Mouse (Mus musculus) retina, embryonic 14.5 days (tissue): Measurements from ENCODE around the gene Arhgap9.
"Not testable (repeated sequence)": the region's sequence is repeated elsewhere in the genome, so short reads cannot be mapped to it uniquely, and the experiment has no call there.

ENCODE experiments used
- DNase-seq: peaks from one replicate; pipeline ENCODE4 v3.0.0-alpha.2; 2015; ENCODE audit warnings: low spot score

The Arhgap9 gene

DNA sequence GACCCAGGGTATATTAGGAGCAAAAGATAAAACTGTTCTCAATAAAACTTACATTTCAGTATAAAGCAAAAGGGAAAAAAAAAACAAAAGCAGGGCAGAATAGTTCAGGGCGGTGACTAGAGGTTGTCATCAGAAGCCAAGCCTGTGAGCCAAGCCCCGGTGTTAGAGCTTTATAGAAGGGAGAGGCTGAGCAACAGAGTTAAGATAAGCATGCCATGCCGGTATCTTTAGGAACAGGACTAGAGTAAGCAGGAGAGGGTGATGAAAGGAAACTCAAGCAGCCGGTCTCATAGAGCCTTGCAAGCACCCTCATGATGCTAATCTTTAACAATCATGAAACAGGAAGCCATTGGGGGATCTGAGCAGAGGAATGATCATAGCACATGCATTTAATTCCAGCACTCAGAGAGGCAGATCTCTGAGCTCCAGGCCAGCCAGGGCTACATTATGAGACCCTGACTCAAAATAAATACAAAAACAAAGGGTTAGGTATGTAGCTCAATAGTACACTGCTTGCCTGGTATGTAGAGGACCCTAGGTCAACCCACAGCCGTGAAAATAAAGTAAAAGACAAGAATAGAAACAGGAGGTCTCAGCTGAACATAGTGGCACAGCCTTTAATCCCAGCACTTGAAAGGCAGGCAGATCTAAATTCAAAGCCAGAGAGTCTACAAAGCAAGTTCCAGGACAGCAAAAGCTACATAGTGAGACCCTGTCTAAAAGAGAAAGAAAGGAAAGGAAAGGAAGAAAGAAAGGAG, 29.7 kb upstream of the Arhgap9 start:
- no peak for DNase-seq

DNA sequence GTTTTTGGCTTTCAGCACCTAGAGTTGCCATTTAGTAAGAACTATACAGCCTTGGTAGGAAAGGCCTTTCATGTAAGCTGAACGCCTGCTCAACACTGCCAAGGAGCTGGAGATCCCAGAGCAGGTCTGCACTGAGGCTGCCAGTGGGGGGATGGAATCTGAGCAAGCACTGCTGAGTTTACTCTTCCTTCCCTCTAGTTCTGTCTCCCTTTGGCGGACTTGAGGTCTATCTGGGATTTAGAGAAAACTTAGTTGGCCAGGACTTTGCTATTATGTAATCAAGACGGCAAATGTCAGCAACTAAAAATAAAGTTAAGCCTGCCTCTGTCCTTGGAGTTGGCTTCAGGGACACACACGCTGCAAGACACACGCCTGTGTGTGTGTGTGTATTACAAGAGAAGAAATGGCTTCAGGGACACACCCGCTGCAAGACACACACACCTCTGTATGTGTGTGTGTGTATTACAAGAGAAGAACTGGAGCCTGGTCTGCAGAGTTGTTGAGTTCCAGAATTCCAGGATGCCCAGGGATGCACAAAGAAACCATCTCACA, 28.7 kb upstream of the Arhgap9 start:
- DNase-seq: no peak

DNA sequence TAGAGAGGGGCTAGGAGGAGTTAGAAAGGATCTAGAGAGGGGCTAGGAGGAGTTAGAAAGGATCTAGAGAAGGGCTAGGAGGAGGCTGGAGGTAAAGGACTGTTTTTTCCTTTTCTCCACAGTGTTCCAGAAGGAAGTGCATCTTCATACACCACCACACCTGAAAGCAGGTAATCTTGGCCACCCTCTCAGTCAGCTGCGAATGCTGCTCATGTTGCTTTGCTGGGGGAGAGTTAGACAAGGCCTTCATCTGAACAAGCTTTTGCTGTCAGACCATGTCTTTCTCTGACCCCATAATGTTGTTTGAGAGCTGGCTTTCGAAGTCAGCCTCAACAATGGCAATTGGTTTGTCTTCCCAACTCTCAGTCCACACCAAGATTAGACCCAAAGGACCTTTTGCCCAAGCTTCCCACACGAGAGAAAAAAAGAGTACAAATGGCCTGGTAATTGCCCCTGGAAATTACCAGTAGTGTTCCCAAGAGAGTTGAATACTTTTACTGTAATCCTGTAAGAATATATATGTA, 28.1 kb upstream of the Arhgap9 start:
- no peak for DNase-seq

DNA sequence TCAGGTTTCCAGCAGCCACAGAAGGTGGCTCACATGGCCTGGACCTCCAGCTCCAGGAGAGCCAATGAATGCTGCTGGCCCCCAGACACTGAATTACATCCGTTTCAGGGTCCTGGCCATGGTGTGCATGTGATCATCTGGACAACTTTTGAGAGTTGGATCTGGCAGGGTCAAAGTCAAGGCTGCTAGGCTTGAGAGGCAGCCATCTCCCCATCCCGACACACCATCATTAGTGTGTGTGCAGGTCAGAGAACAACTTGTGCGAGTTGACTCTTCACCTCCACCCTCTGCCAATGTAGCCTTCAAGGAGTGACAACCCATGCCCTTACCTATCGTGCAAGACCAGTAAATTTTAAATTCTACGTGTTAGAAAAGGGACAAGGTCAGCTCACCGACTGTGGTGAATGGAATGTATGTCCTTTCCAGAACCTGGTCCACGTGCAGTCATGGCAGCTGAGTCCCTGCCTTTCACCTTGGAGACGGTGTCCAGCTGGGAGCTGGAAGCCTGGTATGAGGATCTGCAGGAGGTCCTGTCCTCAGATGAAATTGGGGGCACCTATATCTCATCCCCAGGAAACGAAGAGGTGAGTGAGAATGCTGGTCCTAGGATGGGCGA, 26.8 kb upstream of the Arhgap9 start:
- no peak for DNase-seq

DNA sequence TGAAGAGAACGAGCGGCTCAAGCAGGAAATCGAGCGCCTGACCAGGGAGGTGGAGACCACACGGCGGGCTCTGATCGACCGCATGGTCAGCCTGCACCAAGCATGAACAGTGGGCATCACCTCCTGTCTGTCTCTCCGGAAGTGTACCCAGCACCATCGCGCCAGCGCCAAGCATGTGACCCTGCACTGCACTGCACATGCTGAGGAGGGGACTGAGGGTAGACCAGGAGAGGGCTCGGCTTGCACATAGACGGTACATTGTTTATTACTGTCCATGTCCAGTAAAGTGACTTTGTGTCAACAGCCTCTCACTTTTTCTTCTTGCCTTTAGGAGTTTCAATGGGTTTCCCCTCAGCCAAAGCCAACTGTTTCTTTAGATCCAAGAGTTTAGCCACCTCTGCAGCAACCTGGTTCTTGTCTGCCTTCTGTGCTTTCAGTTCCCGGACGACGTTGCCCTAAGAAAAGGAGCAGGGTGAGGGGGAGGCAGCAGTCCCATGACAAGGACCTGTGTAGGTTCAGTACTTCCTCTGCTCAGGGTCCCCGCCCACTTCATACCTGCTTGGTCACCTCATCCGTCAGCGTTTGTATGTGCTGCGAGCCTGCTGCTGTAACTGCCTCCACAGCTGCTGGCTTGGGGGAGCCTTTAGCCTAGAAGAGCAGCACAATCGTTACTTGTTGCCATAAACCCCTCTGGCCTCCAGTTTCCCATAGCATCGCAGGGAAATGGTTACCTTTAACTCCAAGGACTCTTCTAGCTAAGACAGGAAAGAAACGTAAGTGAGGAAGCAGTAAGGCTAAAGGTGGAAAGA, 25.6 kb upstream of the Arhgap9 start:
- DNase-seq: no peak

DNA sequence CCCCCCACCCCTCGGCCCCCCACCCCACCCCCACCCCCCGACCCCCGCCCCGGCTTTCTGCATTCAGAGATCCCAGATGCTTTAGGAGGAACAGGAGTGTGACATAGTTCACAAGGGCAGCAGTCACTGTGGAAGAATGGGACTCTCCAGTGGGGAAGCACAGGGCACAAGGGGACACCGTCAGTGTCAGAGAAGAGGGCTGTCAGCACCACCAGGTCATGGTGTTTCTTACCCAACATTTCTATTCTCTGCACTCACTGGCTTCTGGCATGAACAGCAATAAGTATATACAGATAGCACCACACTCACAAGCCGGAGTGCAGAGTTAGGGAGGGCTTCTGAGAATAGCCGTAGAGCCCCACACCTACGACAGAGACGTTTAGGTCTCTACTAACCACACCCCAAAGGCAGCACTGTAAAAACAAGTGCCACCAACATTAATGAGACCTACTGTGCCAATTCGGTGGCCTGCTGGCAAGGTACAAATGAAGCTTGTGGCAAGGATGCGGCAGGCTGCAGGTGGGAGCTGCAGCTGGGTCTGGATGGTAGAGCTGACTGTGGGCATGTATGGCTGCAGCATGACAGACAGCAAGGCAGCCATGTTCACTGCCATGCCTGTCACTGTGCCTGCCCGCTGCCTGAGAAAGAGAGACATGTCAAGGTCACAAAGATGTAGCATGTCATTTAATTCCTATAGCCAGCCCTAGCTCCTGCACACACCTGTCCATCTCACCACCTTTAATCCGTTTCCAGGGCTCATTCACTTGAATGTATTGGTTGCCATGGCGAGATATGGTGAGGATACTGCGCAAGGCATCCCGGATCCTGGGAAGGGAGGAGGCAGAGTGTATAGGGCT, 24.5 kb upstream of the Arhgap9 start:
- no peak for DNase-seq

DNA sequence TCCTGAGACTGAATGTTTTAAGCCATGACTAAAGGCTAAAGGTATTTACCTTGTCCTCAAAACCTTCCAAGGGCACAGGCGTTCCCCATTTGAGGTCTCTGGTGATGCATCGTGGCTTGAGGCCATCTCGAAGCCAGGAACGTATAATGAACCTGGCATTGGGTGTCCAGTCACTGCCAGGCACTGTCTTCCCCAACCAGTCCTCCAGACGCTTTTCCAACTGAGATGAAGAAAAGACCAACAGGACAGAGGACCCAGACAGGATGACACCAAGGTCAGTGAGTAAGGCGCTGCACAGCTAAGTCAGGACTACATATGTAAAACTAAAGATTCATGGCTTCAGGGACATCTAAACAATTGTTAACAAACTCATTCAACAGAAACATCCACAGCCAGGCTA, 21.4 kb upstream of the Arhgap9 start:
- no peak for DNase-seq

DNA sequence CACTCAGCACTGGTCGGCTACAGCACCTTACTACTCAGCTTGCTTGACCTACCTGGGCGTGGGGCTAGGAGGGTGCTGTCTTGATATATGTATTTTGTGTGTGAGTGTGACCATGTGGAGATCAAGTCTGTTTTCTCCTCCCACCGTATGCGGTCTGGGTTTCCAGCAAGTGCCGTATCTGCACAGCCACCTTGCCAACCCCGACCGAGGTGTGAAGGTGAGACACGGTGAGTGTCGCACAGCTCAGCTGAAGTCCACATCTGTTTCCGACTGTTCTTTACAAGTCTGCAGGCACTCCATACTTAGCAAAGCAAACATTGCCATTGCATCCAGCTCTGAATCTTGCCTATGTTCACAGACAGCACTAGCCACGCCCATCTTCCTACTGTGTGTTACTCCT, 18.6 kb upstream of the Arhgap9 start:
- no peak for DNase-seq

DNA sequence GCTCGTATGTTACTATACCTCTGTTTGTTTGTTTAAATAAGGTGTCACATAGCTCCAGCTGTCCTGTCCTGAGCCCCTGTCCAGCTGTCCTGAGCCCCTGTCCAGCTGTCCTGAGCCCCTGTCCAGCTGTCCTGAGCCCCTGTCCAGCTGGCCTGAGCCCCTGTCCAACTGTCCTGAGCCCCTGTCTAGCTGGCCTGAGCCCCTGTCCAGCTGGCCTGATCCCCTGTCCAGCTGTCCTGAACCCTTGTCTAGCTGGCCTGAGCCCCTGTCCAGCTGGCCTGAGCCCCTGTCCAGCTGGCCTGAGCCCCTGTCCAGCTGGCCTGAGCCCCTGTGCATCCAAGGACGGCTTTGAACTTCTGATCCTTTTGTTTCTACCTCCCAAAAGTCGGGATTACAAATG, 12.6 kb upstream of the Arhgap9 start:
- not testable (repeated sequence) for DNase-seq

DNA sequence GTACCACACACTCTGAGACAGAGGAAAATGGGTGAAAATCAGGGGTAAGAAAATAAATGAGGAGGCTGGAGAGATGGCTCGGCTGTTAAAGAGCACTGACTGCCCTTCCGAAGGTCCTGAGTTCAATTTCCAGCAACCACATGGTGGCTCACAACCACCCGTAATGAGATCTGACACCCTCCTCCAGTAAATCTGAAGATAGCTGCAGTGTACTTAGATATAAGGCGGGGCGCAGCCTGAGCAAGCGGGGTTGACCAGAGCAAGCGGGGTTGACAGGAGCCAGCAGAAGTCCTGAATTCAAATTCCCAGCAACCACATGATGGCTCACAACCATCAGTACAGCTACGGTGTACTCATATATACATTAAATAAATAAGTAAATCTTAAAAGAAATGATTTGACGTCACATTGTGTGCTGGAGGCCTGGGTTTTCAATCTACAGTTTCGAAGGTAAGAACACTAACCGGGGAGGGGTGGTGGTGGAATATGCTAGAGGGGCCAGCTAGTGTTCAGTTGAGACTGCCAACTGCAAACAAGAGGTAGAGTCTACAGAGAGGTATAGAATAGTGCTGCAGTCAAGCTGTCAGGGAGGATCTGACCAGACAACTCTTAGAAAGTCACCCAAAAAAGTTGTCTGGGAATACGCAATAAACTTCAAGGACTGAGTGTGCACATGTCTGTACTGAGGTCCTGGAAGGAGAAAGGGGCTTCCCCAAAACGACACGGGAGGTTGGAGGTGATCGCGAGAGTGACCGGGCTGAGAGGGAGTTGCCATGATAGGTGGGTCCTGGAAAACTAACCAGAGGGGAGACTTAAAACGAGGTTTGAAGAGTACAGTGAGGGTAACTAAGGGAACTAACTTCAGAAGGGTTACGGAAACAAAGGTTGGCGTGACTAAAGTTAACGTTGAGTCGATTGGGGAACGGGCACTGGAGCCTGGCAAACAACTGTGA, 11.0 kb upstream of the Arhgap9 start:
- peak; percentile 66 for DNase-seq

DNA sequence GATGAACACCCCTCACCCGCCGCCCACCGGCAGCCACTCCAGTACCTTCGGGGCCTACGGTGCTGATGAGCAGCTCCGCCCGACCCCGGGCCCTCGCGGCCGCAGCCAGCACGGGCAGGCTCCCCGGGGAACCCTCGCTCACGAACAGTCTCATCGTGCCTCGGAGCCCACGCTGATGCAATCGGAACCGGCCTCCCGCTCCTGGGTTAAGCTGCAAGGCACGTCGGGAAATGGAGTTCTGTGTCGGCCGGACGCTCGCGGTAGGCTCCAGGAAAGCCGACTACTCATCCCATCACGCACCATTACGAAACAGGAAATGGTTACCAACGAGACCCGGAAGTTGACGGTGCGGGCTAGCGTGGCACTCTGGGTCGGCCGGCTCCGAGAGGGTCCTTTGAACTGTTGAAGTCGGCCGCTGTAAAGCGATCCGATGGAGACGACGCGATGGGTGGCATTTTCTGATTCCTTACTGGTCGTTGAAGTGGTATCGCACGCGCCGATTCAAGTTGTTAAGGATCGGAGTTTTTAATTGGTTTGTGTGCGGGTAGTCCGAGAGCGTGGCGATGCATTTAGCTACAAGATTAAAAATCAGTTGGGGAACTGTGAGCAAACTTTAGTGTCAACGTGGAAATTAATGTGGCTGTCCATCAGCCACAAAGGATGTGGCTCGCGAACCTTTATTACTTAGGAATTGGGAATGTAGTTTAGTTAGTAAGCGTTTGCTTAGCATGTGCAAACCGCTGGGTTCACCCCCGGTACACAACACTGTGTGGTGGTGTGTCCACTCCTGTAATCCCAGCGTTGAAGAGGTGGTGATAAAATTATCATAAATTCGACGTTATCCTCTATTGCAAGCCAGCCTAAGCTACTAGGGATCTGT, 10.0 kb upstream of the Arhgap9 start, which contains the start of gene Mars:
Gene Mars, minus strand, starts transcription at position 311 of the 880 bp plus-strand sequence.
- peak; percentile 97 for DNase-seq

DNA sequence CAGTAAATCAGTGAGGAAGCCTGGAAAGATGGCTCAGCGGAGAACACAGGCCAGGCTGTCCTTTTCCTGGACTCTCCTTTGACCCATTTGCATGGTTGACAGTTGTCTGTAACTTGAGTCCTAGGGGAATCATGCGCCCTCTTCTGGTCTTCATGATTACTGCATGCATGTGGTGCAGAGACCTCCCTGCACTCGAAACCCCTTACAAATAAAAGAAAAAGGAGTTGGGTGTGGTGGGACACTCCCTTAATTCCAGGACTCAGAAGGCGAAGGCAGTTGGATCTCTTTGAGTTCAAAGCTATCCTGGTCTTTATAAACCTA, 9.4 kb upstream of the Arhgap9 start:
- DNase-seq: peak; percentile 96

DNA sequence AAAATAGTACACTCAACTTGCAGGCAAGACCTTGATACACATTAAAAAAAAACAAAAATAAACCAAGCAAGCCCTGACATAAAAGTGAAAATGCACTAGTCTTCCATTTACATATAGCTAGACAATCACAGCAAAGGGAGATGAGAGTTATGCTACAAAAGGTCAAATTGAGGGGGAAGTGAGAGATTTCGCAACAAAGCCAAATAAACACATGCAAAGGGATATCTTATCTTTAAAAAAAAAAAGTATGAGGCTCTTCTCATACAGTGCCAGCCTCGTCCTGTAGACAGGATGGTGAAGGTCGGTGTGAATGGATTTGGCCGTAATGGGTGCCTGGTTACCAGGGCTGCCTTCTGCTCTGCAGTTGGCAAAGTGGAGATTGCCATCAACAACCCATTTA, 8.9 kb upstream of the Arhgap9 start:
- no peak for DNase-seq

DNA sequence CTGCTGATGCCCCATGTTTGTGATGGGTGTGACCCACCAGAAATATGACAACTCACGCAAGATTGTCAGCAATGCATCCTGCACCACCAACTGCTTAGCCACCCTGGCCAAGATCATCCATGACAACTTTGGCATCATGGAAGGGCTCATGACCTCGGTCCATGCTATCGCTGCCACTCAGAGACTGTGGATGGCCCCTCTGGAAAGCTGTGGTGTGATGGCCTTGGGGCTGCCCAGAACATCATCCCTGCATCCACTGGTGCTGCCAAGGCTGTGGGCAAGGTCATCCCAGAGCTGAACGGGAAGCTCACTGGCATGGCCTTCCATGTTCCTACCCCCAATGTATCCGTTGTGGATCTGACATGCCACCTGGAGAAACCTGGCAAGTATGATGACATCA, 8.2 kb upstream of the Arhgap9 start:
- DNase-seq: not testable (repeated sequence)

DNA sequence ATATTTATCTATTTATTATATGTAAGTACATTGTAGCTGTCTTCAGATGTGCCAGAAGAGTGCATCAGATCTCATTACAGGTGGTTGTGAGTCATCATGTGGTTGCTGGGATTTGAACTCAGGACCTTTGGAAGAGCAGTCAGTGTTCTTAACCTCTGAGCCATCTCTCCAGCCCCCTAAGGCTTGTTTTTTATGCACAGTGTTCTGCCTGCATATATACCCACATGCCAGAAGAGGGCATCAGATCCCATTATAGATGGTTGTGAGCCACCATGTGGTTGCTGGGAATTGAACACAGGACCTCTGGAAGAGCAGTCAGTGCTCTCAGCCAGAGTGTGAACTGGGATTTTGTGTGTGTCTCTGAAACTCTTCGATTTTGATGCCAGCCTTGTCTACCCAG, 6.8 kb upstream of the Arhgap9 start:
- DNase-seq: not testable (repeated sequence)

DNA sequence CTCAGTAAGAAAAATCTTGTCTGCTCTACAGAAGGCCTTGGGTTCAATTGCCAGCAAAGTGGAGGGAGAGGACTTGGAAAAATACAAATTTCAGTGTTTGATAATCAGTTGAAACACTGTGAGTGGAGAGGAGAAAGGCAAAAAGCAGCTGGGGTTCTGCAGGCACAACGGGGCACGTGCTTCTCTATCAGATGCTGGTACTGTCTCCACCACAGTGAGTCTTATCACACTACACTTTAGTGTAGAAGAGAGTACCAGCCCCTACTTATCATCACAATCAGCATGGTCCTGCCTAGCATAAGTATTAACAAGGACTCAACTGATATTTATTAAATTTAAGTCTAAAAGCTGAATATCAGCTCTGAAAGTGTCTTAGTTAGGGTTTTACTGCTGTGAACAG, 4.5 kb upstream of the Arhgap9 start:
- DNase-seq: no peak

DNA sequence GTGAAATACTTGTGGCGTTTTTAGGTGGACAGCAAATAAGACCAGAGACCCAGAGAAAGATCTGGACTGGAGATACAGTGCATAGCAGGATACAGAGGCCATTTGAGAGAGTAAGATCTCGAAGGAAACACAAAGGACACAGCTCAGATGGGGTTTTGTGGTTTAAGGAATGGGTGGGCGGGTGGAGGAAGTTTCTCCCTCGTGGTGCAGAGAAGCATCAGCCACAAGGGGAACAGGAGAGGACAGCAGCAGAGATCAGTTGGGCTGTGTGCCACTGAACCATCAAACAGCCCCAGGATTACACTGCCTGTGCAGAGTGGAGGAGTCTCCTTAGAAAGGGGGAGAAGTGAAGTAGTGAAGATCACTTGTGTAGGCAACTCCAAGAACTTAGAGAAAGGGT, 3.8 kb upstream of the Arhgap9 start:
- DNase-seq: no peak

DNA sequence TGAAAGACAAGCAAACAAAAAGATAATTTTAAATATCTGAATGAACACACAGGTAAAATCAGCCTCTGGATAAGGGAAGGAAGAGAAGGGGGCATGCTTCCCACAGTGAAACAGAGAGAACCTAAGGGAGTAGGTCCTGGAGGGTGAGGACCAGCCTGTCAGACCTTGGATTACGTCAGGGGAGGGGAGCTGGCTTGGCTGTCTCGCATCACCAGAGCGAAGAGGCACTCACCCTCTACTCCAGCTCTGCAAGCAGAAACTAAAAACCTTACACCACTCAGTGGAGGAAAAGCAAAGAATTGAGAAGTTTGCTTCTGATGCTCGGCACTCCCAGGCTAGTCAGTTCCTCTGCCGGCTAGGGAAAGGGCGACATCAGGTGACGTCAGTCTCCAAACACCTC, 1.8 kb upstream of the Arhgap9 start:
- DNase-seq: no peak

DNA sequence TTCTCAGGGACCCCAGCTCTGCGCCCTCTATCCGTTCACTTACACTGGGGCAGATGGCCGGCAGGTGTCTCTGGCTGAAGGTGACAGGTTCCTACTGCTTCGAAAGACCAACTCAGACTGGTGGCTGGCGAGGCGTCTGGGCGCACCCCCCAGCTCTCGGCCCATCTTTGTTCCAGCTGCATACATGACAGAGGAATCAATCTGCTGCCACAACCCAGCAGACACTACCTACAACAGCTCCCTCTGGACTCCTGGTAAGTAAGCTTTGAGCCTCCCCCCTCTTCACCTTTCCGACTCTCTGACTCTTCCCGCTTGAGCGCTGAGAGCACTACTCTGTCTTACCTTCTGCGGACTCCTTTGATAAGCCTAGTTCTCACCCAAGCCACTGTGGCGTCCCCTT, 414 bp downstream of the Arhgap9 start:
- DNase-seq: no peak

DNA sequence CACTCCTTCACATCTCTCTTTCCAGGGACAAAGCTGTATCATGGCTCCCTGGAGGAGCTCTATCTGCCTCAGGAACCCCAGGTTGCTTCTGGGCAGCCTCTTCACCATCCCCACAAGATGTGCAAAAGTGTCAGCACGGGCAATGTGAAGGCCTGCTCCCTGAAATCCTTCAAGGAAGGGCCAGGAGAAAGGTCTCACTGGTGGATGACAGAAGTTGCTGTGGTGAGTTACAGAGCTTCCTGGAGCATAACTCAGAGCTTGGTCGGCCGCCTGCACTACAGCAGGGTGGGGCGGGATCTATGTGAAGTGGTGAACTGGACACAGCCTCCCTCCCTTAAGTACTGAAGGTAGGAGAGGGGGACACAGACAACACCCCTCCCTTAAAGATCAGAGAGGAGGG, 905 bp downstream of the Arhgap9 start:
- DNase-seq: no peak
